Mouse (Mus musculus): ENCODE data around the gene Cldn11. TPM values are rescaled to one million over a fixed set of nuclear protein-coding genes. Genes with fewer than 3 reads are reported as not detected.
A peak's percentile ranks its signal among the peaks of the same experiment; 100 is the strongest.

Cldn11 gene
- polyA plus RNA-seq, 1 experiment from 2014 or later: 4.5 TPM

DNA sequence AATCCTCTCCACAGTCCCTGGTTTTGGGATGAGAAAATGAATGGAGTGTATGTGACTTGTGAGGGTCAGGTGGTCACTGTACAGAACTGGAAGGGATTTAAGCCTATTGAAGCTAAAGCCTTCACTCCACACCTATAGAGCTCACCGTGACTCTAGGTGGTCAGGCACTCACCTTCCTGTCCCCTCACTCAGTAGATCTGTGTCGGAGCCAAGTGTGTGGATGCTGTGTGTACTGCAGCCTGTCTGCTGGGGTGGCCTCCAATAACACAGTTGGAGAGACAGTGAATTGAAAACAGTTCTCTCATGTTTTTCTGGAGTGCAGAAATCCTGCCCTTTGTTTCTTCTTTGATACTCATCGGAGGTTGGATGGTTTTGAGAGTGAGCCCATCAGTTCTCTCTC lies 16.1 kb downstream of the Cldn11 start:
- Histone ChIP-seq H3K27ac (replicated peaks; ENCODE audit: low read depth, low read length) (no peak overlapping the region), H3K9ac (ENCODE audit: low read length) (no peak overlapping the region), H3K27me3 (ENCODE audit: control insufficient read depth, insufficient read depth, low read length) (no peaks in the 10 kb centered on the region), H3K4me2 (ENCODE audit: low read depth, severe bottlenecking) (no peak overlapping the region), H3K4me3 (ENCODE audit: low read depth, low read length) (no peak overlapping the region), H3K4me1 (ENCODE audit: control insufficient read depth, insufficient read depth, low read length) (no peaks in the 10 kb centered on the region), H3K9me3 (ENCODE audit: control insufficient read depth, low read length) (no peaks in the 10 kb centered on the region), H3K36me3 (ENCODE audit: control insufficient read depth, insufficient read depth, low read length) (no peaks in the 10 kb centered on the region)
- 80% methylated on average over 3 of the region's 3 CpGs for WGBS
- ATAC-seq (ENCODE audit: insufficient number of reproducible peaks, low FRiP score, low TSS enrichment, low read depth): no peak
- no peak for DNase-seq (ENCODE audit: low spot score)

DNA sequence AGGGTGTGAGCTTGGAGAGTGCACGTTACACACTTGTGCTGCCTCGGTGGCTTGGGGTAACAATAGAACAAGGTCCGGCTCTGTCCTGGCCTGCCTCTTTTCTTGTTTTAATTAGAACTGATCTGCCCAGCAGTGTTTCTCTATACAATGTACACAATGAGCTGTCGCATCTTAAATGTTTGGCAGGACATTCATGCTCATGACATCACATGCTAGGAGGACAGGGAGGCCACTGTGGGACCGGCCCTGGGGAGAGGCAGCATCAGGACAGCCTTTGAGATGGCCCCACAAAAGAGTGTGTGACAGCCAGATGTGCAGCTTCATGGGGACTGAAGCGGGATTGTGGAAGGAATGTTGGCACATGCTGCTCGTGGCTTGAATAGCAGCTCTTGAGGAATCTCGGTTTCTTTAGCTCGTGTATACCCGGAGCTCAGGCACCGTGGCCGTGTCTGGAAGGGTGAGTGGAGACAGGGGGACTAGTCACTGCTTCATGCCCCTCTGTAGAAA lies 16.7 kb downstream of the Cldn11 start:
- no peak for DNase-seq (ENCODE audit: low spot score)
- H3K4me2 ChIP-seq (ENCODE audit: low read depth, severe bottlenecking): no peak overlapping the region
- ATAC-seq (ENCODE audit: insufficient number of reproducible peaks, low FRiP score, low TSS enrichment, low read depth): no peak
- H3K4me1 ChIP-seq (ENCODE audit: control insufficient read depth, insufficient read depth, low read length): no peaks in the 10 kb centered on the region
- H3K36me3 ChIP-seq (ENCODE audit: control insufficient read depth, insufficient read depth, low read length): no peaks in the 10 kb centered on the region
- H3K9ac ChIP-seq (ENCODE audit: low read length): no peak overlapping the region
- 84% methylated on average over 12 of the region's 12 CpGs for WGBS
- no peaks in the 10 kb centered on the region for H3K27me3 ChIP-seq (ENCODE audit: control insufficient read depth, insufficient read depth, low read length)
- H3K4me3 ChIP-seq (ENCODE audit: low read depth, low read length): no peak overlapping the region
- no peak overlapping the region for H3K27ac ChIP-seq (replicated peaks; ENCODE audit: low read depth, low read length)
- no peaks in the 10 kb centered on the region; the same call in 1 of the 2 replicates for H3K9me3 ChIP-seq (ENCODE audit: control insufficient read depth, low read length)

- WGBS: 91% methylated on average over 7 of the region's 7 CpGs
- Histone ChIP-seq H3K36me3 (ENCODE audit: control insufficient read depth, insufficient read depth, low read length) (no peaks in the 10 kb centered on the region), H3K4me3 (ENCODE audit: low read depth, low read length) (no peak overlapping the region), H3K4me2 (ENCODE audit: low read depth, severe bottlenecking) (no peak overlapping the region), H3K27me3 (ENCODE audit: control insufficient read depth, insufficient read depth, low read length) (no peaks in the 10 kb centered on the region), H3K27ac (replicated peaks; ENCODE audit: low read depth, low read length) (no peak overlapping the region), H3K9me3 (ENCODE audit: control insufficient read depth, low read length) (no peaks in the 10 kb centered on the region), H3K9ac (ENCODE audit: low read length) (no peak overlapping the region), H3K4me1 (ENCODE audit: control insufficient read depth, insufficient read depth, low read length) (peaks cover 3% of the 10 kb centered on the region; the same call in 1 of the 2 replicates)
- ATAC-seq (ENCODE audit: insufficient number of reproducible peaks, low FRiP score, low TSS enrichment, low read depth) (no peak; the same call in 1 of the 2 replicates), DNase-seq (ENCODE audit: low spot score) (no peak)
These were observed 40.6 kb downstream of the Cldn11 start for GRCm38 (mm10) chr3:31190342-31190741.

DNA sequence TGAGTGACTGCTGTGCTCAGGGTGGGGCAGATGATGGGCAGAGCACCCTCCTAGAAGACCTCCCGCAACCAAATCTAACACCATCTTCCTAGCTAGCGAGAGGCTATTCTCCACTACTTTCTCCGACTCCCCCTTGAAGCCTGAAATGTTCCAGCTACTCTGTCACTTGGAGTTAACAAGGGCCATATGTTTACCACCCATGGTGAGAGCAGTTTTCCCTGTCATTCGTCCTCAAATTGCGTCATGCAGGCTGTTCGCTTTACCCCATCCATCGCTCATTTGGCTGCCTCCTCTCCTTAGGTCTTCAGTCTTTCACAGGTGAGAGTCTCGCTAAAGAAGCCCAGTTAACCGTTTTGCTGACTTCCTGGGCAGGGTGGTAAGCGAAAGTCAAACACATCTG lies 41.7 kb downstream of the Cldn11 start:
- H3K9me3 ChIP-seq (ENCODE audit: control insufficient read depth, low read length): no peaks in the 10 kb centered on the region
- H3K27me3 ChIP-seq (ENCODE audit: control insufficient read depth, insufficient read depth, low read length): no peaks in the 10 kb centered on the region
- H3K4me3 ChIP-seq (ENCODE audit: low read depth, low read length): no peak overlapping the region
- 13% methylated on average over 10 of the region's 10 CpGs for WGBS
- H3K9ac ChIP-seq (ENCODE audit: low read length): no peak overlapping the region
- ATAC-seq (ENCODE audit: insufficient number of reproducible peaks, low FRiP score, low TSS enrichment, low read depth) (no peak), DNase-seq (ENCODE audit: low spot score) (peak; percentile 44)
- H3K36me3 ChIP-seq (ENCODE audit: control insufficient read depth, insufficient read depth, low read length): no peaks in the 10 kb centered on the region
- peak overlapping the region; percentile 11; the same call in 1 of the 2 replicates for H3K4me2 ChIP-seq (ENCODE audit: low read depth, severe bottlenecking)
- H3K4me1 ChIP-seq (ENCODE audit: control insufficient read depth, insufficient read depth, low read length): peaks cover 3% of the 10 kb centered on the region; the same call in 1 of the 2 replicates
- no peak overlapping the region for H3K27ac ChIP-seq (replicated peaks; ENCODE audit: low read depth, low read length)

GRCm38 (mm10) chr3:31199162-31199877 lies 49.6 kb downstream of the Cldn11 start:
- no peaks in the 10 kb centered on the region for H3K36me3 ChIP-seq (ENCODE audit: control insufficient read depth, insufficient read depth, low read length)
- H3K4me1 ChIP-seq (ENCODE audit: control insufficient read depth, insufficient read depth, low read length): no peaks in the 10 kb centered on the region; the same call in 1 of the 2 replicates
- H3K27me3 ChIP-seq (ENCODE audit: control insufficient read depth, insufficient read depth, low read length): no peaks in the 10 kb centered on the region
- no peak for DNase-seq (ENCODE audit: low spot score)
- no peaks in the 10 kb centered on the region for H3K9me3 ChIP-seq (ENCODE audit: control insufficient read depth, low read length)
- WGBS: 75% methylated on average over 17 of the region's 17 CpGs
- no peak overlapping the region for H3K4me3 ChIP-seq (ENCODE audit: low read depth, low read length)
- H3K4me2 ChIP-seq (ENCODE audit: low read depth, severe bottlenecking): no peak overlapping the region
- no peak overlapping the region for H3K9ac ChIP-seq (ENCODE audit: low read length)
- H3K27ac ChIP-seq (replicated peaks; ENCODE audit: low read depth, low read length): no peak overlapping the region
- ATAC-seq (ENCODE audit: insufficient number of reproducible peaks, low FRiP score, low TSS enrichment, low read depth): no peak

GRCm38 (mm10) chr3:31203947-31204346 lies 54.2 kb downstream of the Cldn11 start:
- H3K36me3 ChIP-seq (ENCODE audit: control insufficient read depth, insufficient read depth, low read length): no peaks in the 10 kb centered on the region
- no peak overlapping the region for H3K27ac ChIP-seq (replicated peaks; ENCODE audit: low read depth, low read length)
- H3K4me2 ChIP-seq (ENCODE audit: low read depth, severe bottlenecking): no peak overlapping the region
- ATAC-seq (ENCODE audit: insufficient number of reproducible peaks, low FRiP score, low TSS enrichment, low read depth) (no peak), DNase-seq (ENCODE audit: low spot score) (no peak)
- no peak overlapping the region for H3K4me3 ChIP-seq (ENCODE audit: low read depth, low read length)
- no peaks in the 10 kb centered on the region for H3K9me3 ChIP-seq (ENCODE audit: control insufficient read depth, low read length)
- H3K27me3 ChIP-seq (ENCODE audit: control insufficient read depth, insufficient read depth, low read length): no peaks in the 10 kb centered on the region
- H3K9ac ChIP-seq (ENCODE audit: low read length): no peak overlapping the region
- H3K4me1 ChIP-seq (ENCODE audit: control insufficient read depth, insufficient read depth, low read length): peaks cover 11% of the 10 kb centered on the region
- WGBS: 86% methylated on average over 11 of the region's 11 CpGs

- H3K4me2 ChIP-seq (ENCODE audit: low read depth, severe bottlenecking): no peak overlapping the region
- H3K36me3 ChIP-seq (ENCODE audit: control insufficient read depth, insufficient read depth, low read length): no peaks in the 10 kb centered on the region
- no peak overlapping the region for H3K27ac ChIP-seq (replicated peaks; ENCODE audit: low read depth, low read length)
- no peak for ATAC-seq (ENCODE audit: insufficient number of reproducible peaks, low FRiP score, low TSS enrichment, low read depth)
- DNase-seq (ENCODE audit: low spot score): no peak
- no peak overlapping the region for H3K4me3 ChIP-seq (ENCODE audit: low read depth, low read length)
- no peaks in the 10 kb centered on the region for H3K9me3 ChIP-seq (ENCODE audit: control insufficient read depth, low read length)
- H3K27me3 ChIP-seq (ENCODE audit: control insufficient read depth, insufficient read depth, low read length): no peaks in the 10 kb centered on the region
- H3K4me1 ChIP-seq (ENCODE audit: control insufficient read depth, insufficient read depth, low read length): peaks cover 19% of the 10 kb centered on the region
- WGBS: 82% methylated on average over 3 of the region's 3 CpGs
- no peak overlapping the region for H3K9ac ChIP-seq (ENCODE audit: low read length)
These were observed 55.4 kb downstream of the Cldn11 start for GRCm38 (mm10) chr3:31205167-31205566.

DNA sequence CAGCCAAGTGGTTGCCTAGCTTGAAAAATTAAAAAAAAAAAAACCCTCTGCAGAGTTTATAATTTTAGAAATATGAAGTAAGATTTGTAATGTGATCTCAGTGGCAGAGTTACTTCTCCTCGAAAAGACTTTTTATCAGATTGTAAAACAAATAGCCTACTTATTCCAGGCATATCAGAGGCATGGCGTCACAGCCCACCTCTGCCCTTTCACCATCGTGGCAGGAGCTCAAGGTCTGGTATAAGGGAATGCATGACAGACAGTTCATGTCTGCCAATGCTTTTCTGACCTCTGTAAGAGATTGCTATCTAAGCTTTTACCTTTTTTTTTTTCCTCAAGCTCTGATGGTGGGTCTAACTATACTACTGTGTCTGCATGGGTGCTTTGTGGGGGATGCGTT lies 58.3 kb downstream of the Cldn11 start:
- Histone ChIP-seq H3K27me3 (ENCODE audit: control insufficient read depth, insufficient read depth, low read length) (no peaks in the 10 kb centered on the region), H3K9me3 (ENCODE audit: control insufficient read depth, low read length) (no peaks in the 10 kb centered on the region), H3K4me2 (ENCODE audit: low read depth, severe bottlenecking) (no peak overlapping the region), H3K4me3 (ENCODE audit: low read depth, low read length) (no peak overlapping the region), H3K9ac (ENCODE audit: low read length) (no peak overlapping the region), H3K36me3 (ENCODE audit: control insufficient read depth, insufficient read depth, low read length) (no peaks in the 10 kb centered on the region), H3K4me1 (ENCODE audit: control insufficient read depth, insufficient read depth, low read length) (peaks cover 21% of the 10 kb centered on the region), H3K27ac (replicated peaks; ENCODE audit: low read depth, low read length) (no peak overlapping the region)
- WGBS: 33% methylated on average over 4 of the region's 4 CpGs
- no peak for DNase-seq (ENCODE audit: low spot score)
- ATAC-seq (ENCODE audit: insufficient number of reproducible peaks, low FRiP score, low TSS enrichment, low read depth): no peak

All from limb, embryonic 11.5 days (tissue).